Mouse (Mus musculus) left cerebral cortex, postnatal 4 days (tissue): ENCODE measurements at regions not wholly inside any gene's neighbourhood (a gene's known extent, or its start where the extent isn't known, plus 50 kb on each side); places are given as distances from the start of the nearest gene placed in this dataset.
A peak's percentile ranks its signal among the peaks of the same experiment; 100 is the strongest.

Experiments used
- DNase-seq: peaks from one replicate; pipeline ENCODE4 v3.0.0-alpha.2; 2022
- intact Hi-C: fragments of 180-260 bp; cut with DNase I; formaldehyde crosslinking; loops from one replicate; pipeline ENCODE4 v1.15.1; 2025

- intact Hi-C loops: no loop called here
- DNase-seq: peak; percentile 35
Observed at GRCm38 (mm10) chr3:42908404-42908803, 1166.0 kb downstream of the D3Ertd751e start.

DNA sequence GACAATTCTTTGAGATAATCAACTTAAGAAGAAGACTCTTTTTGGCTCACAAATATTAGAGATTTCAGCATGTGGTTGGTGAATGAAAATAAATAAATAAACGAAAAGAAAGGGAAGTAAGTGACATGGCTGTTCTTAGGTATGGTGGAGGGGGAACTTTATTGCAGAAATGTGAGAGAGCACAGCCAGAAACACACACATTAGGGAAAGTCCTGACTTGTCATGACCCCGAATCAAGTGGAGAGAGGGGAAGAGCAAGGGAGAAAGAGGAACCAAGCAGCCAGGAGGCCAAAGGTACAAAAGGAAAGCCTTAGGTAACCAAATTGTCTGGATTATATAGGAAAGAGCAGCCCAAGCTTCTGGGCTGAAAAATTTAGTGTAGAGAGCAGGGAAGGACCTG, 1172.7 kb downstream of the D3Ertd751e start:
- intact Hi-C loops: no loop called here
- no peak for DNase-seq

GRCm38 (mm10) chr3:42935418-42935817, 1193.0 kb downstream of the D3Ertd751e start:
- intact Hi-C loops: no loop called here

DNA sequence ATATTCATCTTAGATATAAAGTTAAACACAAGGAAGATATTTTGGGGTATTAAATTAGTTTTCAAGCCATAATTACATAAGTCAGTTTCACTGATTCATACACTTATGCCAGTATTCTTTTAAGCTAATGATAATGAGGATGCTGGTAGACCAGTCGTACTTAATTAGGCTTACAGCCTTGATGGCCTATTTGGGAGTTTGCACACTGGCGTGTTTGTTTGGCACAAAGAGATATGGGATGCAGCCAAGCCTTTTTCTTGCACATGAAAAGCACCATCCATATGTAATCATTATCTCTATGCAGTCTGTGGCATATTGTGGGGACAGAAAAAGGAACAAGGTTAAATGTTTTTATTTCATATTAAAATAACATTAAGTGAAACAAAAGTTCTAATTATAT, 1234.7 kb downstream of the D3Ertd751e start:
- intact Hi-C loops: no loop called here
- DNase-seq: peak; percentile 57

More at GRCm38 (mm10) chr3:42935418-42935817, 1193.0 kb downstream of the D3Ertd751e start:
- DNase-seq: no peak
